ENCODE assay signal across 8 mouse cellular contexts in genomic region chr8:13200301-13201012, GRCm38 (mm10). TPM values are rescaled to one million over a fixed set of nuclear protein-coding genes. Genes with fewer than 3 reads are reported as not detected.
DNase-seq lines count a peak whose midpoint lies in the region; ATAC-seq and TF ChIP-seq lines count a peak whose summit lies in the region.

Grtp1 (minus strand) TSS chr8:13200620.

- H3K27ac ChIP-seq in layer of hippocampus, adult 2 months, result 0 out of 2 replicates have a peak within 1 kb of the TSS, but pooled peaks have one; percentile 18
- no peak within 1 kb of the TSS for H3K27ac ChIP-seq in lung, embryonic 15.5 days

- ATAC-seq in lung, embryonic 15.5 days (ENCODE audit: borderline replicate concordance, extremely low read depth, low FRiP score, low TSS enrichment), result peak; percentile 51

- H3K27me3 ChIP-seq in lung, embryonic 15.5 days, result peaks cover 44% of the 10 kb centered on the region

- peak within 1 kb of the TSS; percentile 68 for H3K9ac ChIP-seq in lung, embryonic 15.5 days

- no peaks in the 10 kb centered on the region for H3K9me3 ChIP-seq in lung, embryonic 15.5 days

- H3K4me2 ChIP-seq in lung, embryonic 15.5 days, result peak within 1 kb of the TSS; percentile 98

- TF ChIP-seq CTCF in layer of hippocampus, adult 2 months (conservative IDR thresholded peaks at IDR 0.05), result no peak

- under 1% methylated on average over 41 of the region's 58 CpGs for WGBS in lung, embryonic 15.5 days

- DNase-seq in layer of hippocampus, adult 2 months (ENCODE audit: low spot score in 2 of 2), result no peak
- no peak for DNase-seq in layer of hippocampus, adult 9-11 months
- DNase-seq in c-Kit-positive CD71-positive TER-119-positive erythroid progenitor cells, embryonic 14.5 days (ENCODE audit: low spot score), result peak; percentile 42
- DNase-seq in gastrocnemius, postnatal 25 days, result peak; percentile 48
- peak; percentile 65 to 71 for DNase-seq in kidney, adult 8-10 months
- peak; percentile 33 for DNase-seq in ovary, adult 18-20 months (ENCODE audit: low spot score)
- DNase-seq in natural killer cell, adult 2 months (ENCODE audit: low spot score in 2 of 2), result no peak

- H3K4me1 ChIP-seq in lung, embryonic 15.5 days, result peaks cover 8% of the 10 kb centered on the region; the same call in 1 of the 2 replicates

- H3K36me3 ChIP-seq in lung, embryonic 15.5 days, result no peaks in the 10 kb centered on the region

- H3K4me3 ChIP-seq in layer of hippocampus, adult 2 months, result peak within 1 kb of the TSS; percentile 63
- H3K4me3 ChIP-seq in lung, embryonic 15.5 days, result peak within 1 kb of the TSS; percentile 78

RNA-seq across cellular contexts. Expression of gene Grtp1, which starts in this region (rescaled TPM):
- 1 to 10 TPM; 4.0 to 4.1 TPM for total RNA-seq in layer of hippocampus, adult 2 months (2021)
- total RNA-seq in gastrocnemius, postnatal 25 days (2021), result 10 to 100 TPM; 16.3 to 17.3 TPM
- polyA plus RNA-seq in lung, embryonic 15.5 days (2015; fragmentation: Nextera tagmentation; extraction: Ambion mirVana), result 6.2 and 6.6 TPM in 2 replicates

Comparison
In these comparisons a context has a peak if more than half of its experiments do, and no peak if none do; other contexts are left out.
1. DNase-seq: peak in c-Kit-positive CD71-positive TER-119-positive erythroid progenitor cells, embryonic 14.5 days (single experiment), gastrocnemius, postnatal 25 days (single experiment), kidney, adult 8-10 months (2 of 2) and ovary, adult 18-20 months (single experiment); none in layer of hippocampus, adult 2 months (0 of 2), layer of hippocampus, adult 9-11 months (single experiment) and natural killer cell, adult 2 months (0 of 2).